Mouse (Mus musculus) small intestine, adult 2 months (tissue): ENCODE measurements around the gene Gmpr. TPM values are rescaled to one million over a fixed set of nuclear protein-coding genes. Genes with fewer than 3 reads are reported as not detected.

Experiments used
- H3K27ac ChIP-seq: fragments of 200-500 bp; 2 replicates; pipeline ENCODE4 v1.5.1; 2012; ENCODE audit warnings: low read depth, low read length, control low read depth, inconsistent platforms; ENCODE audit not compliant: insufficient read depth
- H3K27me3 ChIP-seq: fragments of 200-500 bp; 2 replicates; pipeline ENCODE4 v1.6.1; 2012; ENCODE audit warnings: mild to moderate bottlenecking, moderate library complexity, low read length, inconsistent platforms; ENCODE audit not compliant: control insufficient read depth, insufficient read depth
- H3K36me3 ChIP-seq: fragments of 200-500 bp; 2 replicates; pipeline ENCODE4 v1.6.1; 2012; ENCODE audit warnings: mild to moderate bottlenecking, low read length, control low read depth, inconsistent platforms; ENCODE audit not compliant: control insufficient read depth, insufficient read depth
- H3K4me1 ChIP-seq: fragments of 200-500 bp; 2 replicates; pipeline ENCODE4 v1.6.1; 2012; ENCODE audit warnings: low read length, inconsistent platforms, mixed read lengths; ENCODE audit not compliant: control insufficient read depth, insufficient read depth, insufficient read length
- H3K4me3 ChIP-seq: fragments of 200-500 bp; 2 replicates; pipeline ENCODE4 v1.5.1; 2012; ENCODE audit warnings: low read depth, mild to moderate bottlenecking, control low read depth, inconsistent platforms, low read length, moderate library complexity
- CTCF ChIP-seq: fragments of 200-500 bp; IDR thresholded peaks from 2 replicates; pipeline ENCODE4 v1.5.1; 2012; ENCODE audit warnings: low read depth, mild to moderate bottlenecking, control low read depth, inconsistent platforms, low read length, moderate library complexity, mixed read lengths; ENCODE audit not compliant: insufficient replicate concordance, insufficient read length; ENCODE audit errors: extremely low read depth
- POLR2A ChIP-seq: fragments of 200-500 bp; IDR thresholded peaks from 2 replicates; pipeline ENCODE4 v1.6.1; 2012; ENCODE audit warnings: low read depth, mild to moderate bottlenecking, control low read depth, inconsistent platforms, low read length, moderate library complexity
- WGBS: fragments of 180-500 bp; shearing (Covaris S2); methylation state at CpG from one replicate; pipeline ENCODE4 v1.1.7; 2018; 5-methylcytosine and 5-hydroxymethylcytosine counted together
- polyA plus RNA-seq: library from polyadenylated mRNA; depleted of rRNA; stranded (reverse); fragments of >200 nt; gene quantifications from 2 replicates; pipeline ENCODE4 v1.2.3, GENCODE M21; 2012; rRNA removed

Gmpr gene
- 3.9 and 5.4 TPM in 2 replicates for polyA plus RNA-seq

DNA sequence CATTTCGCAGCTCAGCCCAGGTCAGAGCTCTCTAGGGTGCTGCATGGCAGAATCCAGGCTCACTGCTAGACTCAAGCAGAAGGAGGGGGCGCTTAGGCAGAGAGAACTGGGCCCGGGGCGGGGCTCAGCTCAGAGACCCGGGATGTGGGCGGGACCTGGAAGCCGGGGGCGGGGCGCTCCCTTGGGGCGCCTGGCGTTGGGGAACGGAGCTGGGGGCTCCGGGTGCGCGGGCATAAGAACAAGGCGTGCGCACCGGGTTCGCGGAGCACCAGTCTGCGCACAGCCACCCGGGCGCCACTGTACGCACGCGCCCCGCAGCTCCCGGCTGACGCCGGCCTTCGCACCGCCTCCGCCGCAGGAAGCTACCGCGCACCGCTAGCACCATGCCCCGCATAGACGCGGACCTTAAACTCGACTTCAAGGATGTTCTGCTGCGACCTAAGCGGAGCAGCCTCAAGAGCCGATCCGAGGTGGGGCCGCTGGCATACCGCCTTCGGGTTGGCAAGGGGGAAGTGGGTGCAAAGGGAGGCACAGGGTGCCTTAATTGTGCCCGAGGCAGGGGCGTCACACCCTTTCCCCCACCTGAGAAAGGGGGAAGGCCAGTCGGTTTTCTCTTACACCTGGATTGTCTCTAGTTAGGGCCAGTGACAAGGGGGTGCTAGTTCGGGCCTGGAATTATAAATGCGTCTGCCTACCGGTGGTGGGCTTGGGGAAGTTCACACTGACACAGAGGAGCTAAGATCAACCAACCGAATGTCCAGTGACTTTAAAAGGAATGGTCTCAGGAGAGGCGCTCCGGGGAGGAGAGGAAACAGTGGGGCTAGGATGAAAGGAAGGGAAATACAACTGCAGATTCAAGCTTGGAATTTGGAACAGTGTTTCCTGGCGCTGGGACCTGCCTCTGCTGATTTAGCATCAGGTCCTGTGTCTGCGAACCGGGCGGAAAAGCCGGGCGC is at the start of gene Gmpr:
Gene Gmpr, plus strand, starts transcription at position 171 of the 956 bp plus-strand sequence.
- no peak within 1 kb of the TSS for H3K27ac ChIP-seq
- no peaks in the 10 kb centered on the region for H3K27me3 ChIP-seq
- H3K4me3 ChIP-seq, result peak within 1 kb of the TSS; percentile 68
- WGBS, result 2% methylated on average over 62 of the region's 63 CpGs
- TF ChIP-seq CTCF, result no peak
- no peak for TF ChIP-seq POLR2A
- peaks cover 11% of the 10 kb centered on the region for H3K4me1 ChIP-seq
- H3K36me3 ChIP-seq, result no peaks in the 10 kb centered on the region

DNA sequence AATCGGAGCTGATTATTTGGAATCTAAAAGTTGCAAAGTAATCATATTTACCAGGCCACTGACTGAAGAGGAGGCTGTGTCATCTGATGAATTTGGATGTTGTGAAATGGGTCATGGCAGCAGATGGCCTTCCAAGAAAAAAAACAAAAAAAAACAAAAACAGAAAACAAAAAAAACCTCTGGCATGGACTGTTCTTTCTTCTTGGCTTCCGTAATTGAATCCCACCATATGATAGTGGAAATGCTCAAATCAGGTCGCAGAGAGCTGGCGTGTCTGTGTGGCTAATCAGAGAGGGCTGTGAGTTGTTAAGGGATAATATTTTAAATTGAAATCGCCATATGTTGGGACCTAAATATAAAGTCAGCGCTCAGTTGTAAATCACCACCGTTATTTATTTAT is 49.8 kb upstream of the Gmpr start:
- Histone ChIP-seq H3K4me1 (peaks cover 15% of the 10 kb centered on the region), H3K4me3 (no peak overlapping the region), H3K36me3 (no peaks in the 10 kb centered on the region), H3K27ac (no peak overlapping the region), H3K27me3 (no peaks in the 10 kb centered on the region)
- 80% methylated on average over 7 of the region's 7 CpGs for WGBS
- no peak for TF ChIP-seq CTCF
- TF ChIP-seq POLR2A, result no peak

DNA sequence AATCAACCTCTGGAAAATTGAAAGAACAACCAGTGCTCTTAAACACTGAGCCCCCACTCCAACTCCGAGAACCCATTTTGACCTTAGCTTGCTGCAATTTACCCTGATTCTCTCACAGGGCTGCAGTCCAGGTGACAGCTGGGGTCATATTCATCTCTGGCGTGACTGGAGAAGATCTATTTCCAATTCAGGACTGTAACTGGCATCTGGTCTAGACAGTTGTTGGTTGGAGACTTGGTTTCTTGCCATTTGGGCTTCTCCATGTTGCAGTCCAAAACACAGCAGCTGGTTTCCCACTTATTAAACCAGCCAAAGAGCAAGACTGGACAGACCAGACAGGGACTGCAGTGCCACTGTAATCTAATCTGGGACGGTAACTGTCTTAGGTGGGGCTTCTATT is 47.1 kb upstream of the Gmpr start:
- TF ChIP-seq POLR2A (no peak), CTCF (no peak)
- no peak overlapping the region for H3K4me3 ChIP-seq
- no peaks in the 10 kb centered on the region for H3K27me3 ChIP-seq

DNA sequence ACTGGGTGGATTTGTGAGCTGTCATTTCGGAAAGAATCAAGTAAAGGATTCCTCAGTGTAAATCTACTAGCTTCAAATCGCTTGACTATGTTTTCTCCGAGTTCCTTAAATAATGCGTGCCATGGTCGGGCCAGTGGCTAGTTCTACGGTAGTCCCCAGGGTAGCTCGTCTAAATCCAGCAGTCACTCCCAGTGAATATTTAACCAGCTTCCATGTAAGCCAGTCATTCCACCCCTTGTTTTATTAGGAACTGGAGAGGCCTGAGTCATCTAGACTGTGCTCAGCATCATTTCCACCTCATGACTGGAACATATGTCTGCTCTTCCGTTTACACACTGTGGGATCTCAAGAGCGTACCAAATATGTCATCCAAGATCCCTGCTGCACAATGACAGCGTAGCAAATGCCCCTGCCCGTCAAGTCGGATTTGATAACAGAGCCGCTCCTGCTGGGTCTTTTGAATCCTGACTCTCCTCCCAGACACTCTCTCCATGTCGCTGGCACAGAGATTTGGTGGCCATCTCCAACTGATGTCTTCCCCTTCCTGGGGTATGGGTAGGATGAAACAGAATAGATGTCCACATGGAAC is 45.8 kb upstream of the Gmpr start:
- Histone ChIP-seq H3K4me3 (no peak overlapping the region), H3K36me3 (no peaks in the 10 kb centered on the region), H3K27me3 (no peaks in the 10 kb centered on the region), H3K27ac (no peak overlapping the region), H3K4me1 (no peaks in the 10 kb centered on the region)
- 87% methylated on average over 14 of the region's 14 CpGs for WGBS
- TF ChIP-seq CTCF (no peak), POLR2A (no peak)

More for the DNA sequence above, 47.1 kb upstream of the Gmpr start:
- WGBS, result 91% methylated on average over 3 of the region's 3 CpGs
- Histone ChIP-seq H3K36me3 (no peaks in the 10 kb centered on the region), H3K4me1 (peaks cover 7% of the 10 kb centered on the region), H3K27ac (no peak overlapping the region)

- WGBS, result 86% methylated on average over 10 of the region's 10 CpGs
- Histone ChIP-seq H3K27me3 (no peaks in the 10 kb centered on the region), H3K4me3 (no peak overlapping the region), H3K27ac (no peak overlapping the region), H3K4me1 (peaks cover 12% of the 10 kb centered on the region), H3K36me3 (no peaks in the 10 kb centered on the region)
- TF ChIP-seq CTCF, result no peak
- no peak for TF ChIP-seq POLR2A
Measured at GRCm38 (mm10) chr13:45465616-45466015, 41.6 kb upstream of the Gmpr start.

DNA sequence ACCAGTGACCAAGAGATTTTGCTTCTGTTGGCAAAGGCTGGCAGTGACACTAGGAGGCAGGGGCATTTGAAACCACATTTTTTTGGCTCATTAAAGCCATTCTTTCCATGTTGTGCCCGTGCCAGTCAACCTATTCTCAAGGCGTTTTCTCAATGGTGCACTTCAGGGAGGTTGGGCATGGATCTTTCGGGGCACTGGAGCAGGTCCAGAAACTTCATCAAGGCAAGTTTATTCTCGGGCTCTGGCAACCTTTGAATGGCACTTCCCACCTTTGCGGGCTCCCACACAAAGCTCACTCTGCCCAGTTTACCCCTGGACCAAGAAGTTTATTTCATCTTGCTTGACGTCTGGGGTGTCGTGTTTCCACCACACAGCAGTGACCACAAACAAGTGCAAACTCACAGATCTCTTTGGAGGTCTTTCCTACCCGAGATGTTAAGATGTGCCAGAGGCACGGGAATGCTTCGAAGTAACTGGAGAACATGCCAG is 41.2 kb upstream of the Gmpr start:
- Histone ChIP-seq H3K27ac (no peak overlapping the region), H3K4me1 (peaks cover 12% of the 10 kb centered on the region), H3K4me3 (no peak overlapping the region), H3K36me3 (no peaks in the 10 kb centered on the region), H3K27me3 (no peaks in the 10 kb centered on the region)
- no peak for TF ChIP-seq CTCF
- no peak for TF ChIP-seq POLR2A
- WGBS, result 71% methylated on average over 10 of the region's 10 CpGs

DNA sequence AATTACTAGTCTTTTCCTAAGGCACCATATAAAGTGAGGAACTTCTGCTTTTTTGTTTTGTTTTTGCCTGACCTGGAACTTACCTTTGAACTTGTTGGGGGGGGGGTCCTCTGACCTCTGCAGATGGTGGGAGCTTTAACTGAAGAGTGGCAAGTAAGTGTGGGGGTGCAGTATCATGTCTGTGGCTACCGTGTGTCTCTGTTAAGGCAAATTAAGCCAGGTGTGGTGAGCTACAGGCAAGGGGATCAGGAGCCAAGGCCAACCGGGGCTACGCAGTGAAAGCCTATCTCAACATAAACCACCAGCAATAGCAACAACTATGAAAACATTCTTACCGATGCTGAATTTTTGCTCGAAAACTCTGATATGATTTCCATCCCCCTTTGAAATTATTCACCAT is 38.5 kb upstream of the Gmpr start:
- 80% methylated on average over 5 of the region's 5 CpGs for WGBS
- TF ChIP-seq CTCF (no peak), POLR2A (no peak)
- H3K27me3 ChIP-seq, result no peaks in the 10 kb centered on the region
- no peaks in the 10 kb centered on the region for H3K36me3 ChIP-seq
- no peak overlapping the region for H3K4me3 ChIP-seq
- peaks cover 12% of the 10 kb centered on the region for H3K4me1 ChIP-seq
- no peak overlapping the region for H3K27ac ChIP-seq
